Mouse (Mus musculus) C2C12 (cell line): Measurements from ENCODE around the gene Wdr60.

Experiments
- CEBPB ChIP-seq: IDR thresholded peaks from one replicate; pipeline ENCODE4 v1.6.1; 2011; ENCODE audit warnings: low read depth, mild to moderate bottlenecking, control low read depth, moderate library complexity
- CTCF ChIP-seq: IDR thresholded peaks from one replicate; pipeline ENCODE4 v1.5.1; 2011; ENCODE audit not compliant: control insufficient read depth, insufficient read depth, insufficient read length
- FOSL1 ChIP-seq: IDR thresholded peaks from one replicate; pipeline ENCODE4 v1.8.0; 2011; ENCODE audit warnings: mild to moderate bottlenecking, low read length; ENCODE audit not compliant: poor library complexity, insufficient read depth, severe bottlenecking
- MYOD1 ChIP-seq: IDR thresholded peaks from one replicate; pipeline ENCODE4 v1.6.1; 2011; ENCODE audit warnings: low read depth; ENCODE audit not compliant: control insufficient read depth, insufficient read length
- USF1 ChIP-seq: IDR thresholded peaks from one replicate; pipeline ENCODE4 v1.6.1; 2011; ENCODE audit warnings: low read depth, mild to moderate bottlenecking, control low read depth, moderate library complexity

DNA sequence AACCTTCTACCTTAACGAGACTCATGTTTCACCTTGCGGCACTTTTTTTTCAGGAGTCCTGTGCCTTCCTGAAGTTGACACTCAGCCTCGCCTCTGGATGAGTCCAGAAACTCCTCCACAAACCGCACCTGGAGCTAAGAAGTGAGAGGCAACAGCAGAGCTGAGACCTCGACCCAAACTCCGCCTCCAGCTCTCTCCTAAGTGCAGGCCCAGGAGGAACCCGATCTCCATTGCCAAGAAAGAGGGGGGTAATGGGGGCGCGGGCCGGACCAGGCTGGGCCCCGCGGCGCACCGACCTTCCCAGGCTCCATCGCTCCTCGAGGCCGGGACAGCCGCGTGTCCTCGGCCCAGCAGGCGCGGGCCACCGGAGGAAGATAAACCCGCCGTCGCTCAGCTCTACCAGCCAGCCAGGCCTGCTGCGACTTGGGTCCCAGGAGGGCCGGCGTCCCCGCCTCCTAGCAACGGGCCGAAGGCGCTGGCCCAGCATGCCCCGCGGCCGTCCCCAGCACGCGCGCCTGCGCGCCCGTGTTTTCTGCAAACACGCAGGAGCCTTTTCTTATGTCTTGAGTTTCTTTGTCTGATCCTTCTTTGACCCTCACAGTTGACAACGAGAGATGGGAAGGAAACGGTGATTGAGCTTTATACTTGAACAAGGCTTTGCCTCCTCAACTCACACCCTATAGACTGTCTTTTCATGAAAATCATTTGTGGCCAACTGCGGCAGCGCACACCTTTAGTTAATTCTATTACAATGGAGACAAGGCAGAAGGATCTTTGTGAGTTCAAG lies at the start of gene Wdr60:
- TF ChIP-seq USF1 = no peak
- no peak for TF ChIP-seq CEBPB
- no peak for TF ChIP-seq FOSL1
- no peak for TF ChIP-seq CTCF
- TF ChIP-seq MYOD1 = no peak
